Mouse (Mus musculus) ES-Bruce4 (cell line): ENCODE data around the gene Ripply2. TPM values are rescaled to one million over a fixed set of nuclear protein-coding genes. Genes with fewer than 3 reads are reported as not detected.

Source experiments
- H3K27ac ChIP-seq: 2 replicates; pipeline ENCODE4 v1.5.1; 2012; ENCODE audit warnings: low read length, inconsistent platforms; ENCODE audit not compliant: insufficient read depth
- H3K27me3 ChIP-seq: 2 replicates; pipeline ENCODE4 v1.6.1; 2012; ENCODE audit warnings: mild to moderate bottlenecking, low read length, inconsistent platforms; ENCODE audit not compliant: control insufficient read depth, poor library complexity, insufficient read depth, severe bottlenecking
- H3K36me3 ChIP-seq: 2 replicates; pipeline ENCODE4 v1.6.1; 2012; ENCODE audit warnings: inconsistent platforms, mild to moderate bottlenecking, low read length, moderate library complexity; ENCODE audit not compliant: control insufficient read depth, poor library complexity, insufficient read depth, severe bottlenecking
- H3K4me1 ChIP-seq: one replicate; pipeline ENCODE4 v1.8.1; 2011; ENCODE audit warnings: low read length; ENCODE audit not compliant: control insufficient read depth, insufficient read depth
- H3K4me3 ChIP-seq: 2 replicates; pipeline ENCODE4 v1.5.1; 2011; ENCODE audit warnings: low read depth, mild to moderate bottlenecking, low read length
- H3K9ac ChIP-seq: 2 replicates; pipeline ENCODE4 v1.6.1; 2012; ENCODE audit warnings: low read depth, mild to moderate bottlenecking, inconsistent platforms; ENCODE audit not compliant: poor library complexity, severe bottlenecking
- H3K9me3 ChIP-seq: replicated peaks from 2 replicates; pipeline ENCODE4 v1.6.1; 2012; ENCODE audit warnings: mild to moderate bottlenecking, low read length, inconsistent platforms; ENCODE audit not compliant: control insufficient read depth, poor library complexity, insufficient read depth, severe bottlenecking
- CTCF ChIP-seq: IDR thresholded peaks from one replicate; pipeline ENCODE4 v1.8.1; 2011; ENCODE audit warnings: low read depth, low read length
- EP300 ChIP-seq: IDR thresholded peaks from 2 replicates; pipeline ENCODE4 v1.6.1; 2011; ENCODE audit warnings: low read depth, low read length; ENCODE audit not compliant: insufficient read depth
- POLR2A ChIP-seq: IDR thresholded peaks from one replicate; pipeline ENCODE4 v1.8.1; 2011; ENCODE audit warnings: low read length; ENCODE audit not compliant: insufficient read depth
- polyA plus RNA-seq: library from polyadenylated mRNA; stranded (reverse); fragments of >200 nt; gene quantifications from 2 replicates; pipeline ENCODE4 v1.2.4, GENCODE M21; 2011; ENCODE audit warnings: low read depth; ENCODE audit not compliant: missing spikeins, insufficient read depth, insufficient read length

Gene Ripply2
- polyA plus RNA-seq, 1 experiment = not detected

DNA sequence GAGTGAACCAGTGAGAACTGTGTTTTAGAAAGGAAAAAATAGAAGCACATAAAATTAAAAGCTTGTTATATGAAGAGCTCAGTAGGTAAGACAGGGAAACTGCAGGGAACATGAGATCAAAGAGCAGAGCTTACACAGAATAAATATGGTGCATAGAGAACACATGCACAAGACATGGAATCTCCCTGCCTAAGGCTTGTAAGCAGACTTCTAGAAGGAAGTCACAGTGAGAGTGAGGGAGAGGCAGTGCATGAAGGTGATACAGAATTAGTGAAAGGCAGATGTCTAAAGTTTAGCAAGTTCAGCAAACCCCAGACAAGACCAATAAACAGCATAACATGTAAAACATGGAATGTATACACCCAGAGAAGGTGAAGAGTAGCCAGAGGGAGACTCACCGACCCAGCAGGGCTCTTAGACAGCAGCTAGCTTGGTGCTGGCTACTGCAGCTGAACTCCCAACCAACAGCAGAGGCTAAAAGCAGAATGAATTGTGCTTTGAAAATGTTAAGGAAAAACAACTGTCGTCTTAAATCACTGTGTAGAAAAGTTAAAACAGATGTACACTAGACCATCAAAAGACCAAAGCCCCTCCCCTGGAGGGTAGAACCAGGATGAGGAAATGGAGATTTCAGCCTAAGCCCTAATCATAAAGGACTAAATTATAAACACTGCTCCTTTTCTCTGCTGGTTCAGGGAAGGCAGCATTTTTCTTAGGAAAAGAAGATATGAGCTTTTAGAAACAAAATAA, 19.7 kb downstream of the Ripply2 start:
- TF ChIP-seq EP300 = no peak
- TF ChIP-seq POLR2A = no peak
- no peak for TF ChIP-seq CTCF
- Histone ChIP-seq H3K4me1 (no peaks in the 10 kb centered on the region), H3K4me3 (no peak overlapping the region), H3K27ac (no peak overlapping the region), H3K9ac (no peak overlapping the region), H3K36me3 (no peaks in the 10 kb centered on the region; the same call in 1 of the 2 replicates), H3K27me3 (no peaks in the 10 kb centered on the region), H3K9me3 (no peaks in the 10 kb centered on the region)

DNA sequence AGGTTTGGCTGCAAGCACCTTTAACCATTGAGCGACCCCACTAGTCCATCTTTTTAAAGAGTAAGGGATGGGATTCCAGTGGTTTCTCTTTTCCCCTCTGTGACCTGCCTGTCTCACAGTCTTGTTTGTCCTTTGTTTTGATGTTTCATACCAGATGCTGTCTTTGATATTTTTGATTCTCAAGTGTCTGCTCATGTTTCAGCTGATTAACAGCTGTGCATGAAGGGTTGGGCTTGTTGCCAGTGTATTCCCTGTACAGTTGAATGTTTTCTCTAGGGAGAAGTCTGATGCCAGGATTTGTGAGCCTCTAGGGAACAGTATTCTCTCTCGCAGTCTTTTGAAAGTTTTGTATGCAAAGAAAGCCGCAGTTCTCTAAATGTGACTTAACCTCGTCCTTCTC, 34.1 kb downstream of the Ripply2 start:
- TF ChIP-seq CTCF (no peak), EP300 (no peak)
- Histone ChIP-seq H3K27me3 (no peaks in the 10 kb centered on the region), H3K9me3 (no peaks in the 10 kb centered on the region), H3K4me3 (no peak overlapping the region), H3K27ac (no peak overlapping the region), H3K4me1 (no peaks in the 10 kb centered on the region), H3K9ac (no peak overlapping the region), H3K36me3 (no peaks in the 10 kb centered on the region)

DNA sequence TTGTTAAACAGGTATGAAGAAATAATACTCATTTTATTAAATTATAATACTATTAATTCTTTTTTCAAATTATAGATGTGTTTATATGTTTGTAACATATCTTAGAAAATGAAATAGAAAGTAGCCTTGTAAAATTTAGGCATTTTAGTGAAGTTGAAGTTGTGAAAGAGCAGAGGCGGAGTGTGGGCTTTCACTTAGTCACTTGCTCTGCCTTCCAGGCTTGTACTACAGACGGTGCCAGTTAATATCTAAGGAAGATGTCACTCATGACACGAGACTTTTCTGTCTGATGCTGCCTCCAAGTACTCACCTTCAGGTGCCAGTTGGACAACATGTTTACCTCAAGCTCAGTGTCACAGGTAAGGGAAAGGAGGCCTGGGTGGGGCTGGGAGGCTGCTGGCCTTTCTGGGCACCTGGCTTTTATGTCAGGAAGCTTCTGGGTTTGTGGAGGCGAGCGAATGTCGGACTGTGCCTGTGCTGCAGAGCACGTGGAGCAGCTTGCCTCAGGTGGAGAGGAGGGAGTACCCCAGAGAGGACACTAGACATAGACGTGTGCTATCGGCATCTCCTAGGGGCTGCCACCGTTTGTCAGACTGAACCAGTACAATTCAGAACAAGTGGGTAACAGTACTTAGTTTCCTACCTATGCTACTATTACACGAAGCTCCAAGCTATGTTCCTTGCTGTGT, 40.4 kb downstream of the Ripply2 start:
- TF ChIP-seq POLR2A (no peak), CTCF (no peak)
- Histone ChIP-seq H3K4me1 (no peaks in the 10 kb centered on the region), H3K36me3 (peaks cover 2% of the 10 kb centered on the region; the same call in 1 of the 2 replicates), H3K9me3 (no peaks in the 10 kb centered on the region), H3K27me3 (no peaks in the 10 kb centered on the region), H3K9ac (no peak overlapping the region), H3K27ac (no peak overlapping the region), H3K4me3 (no peak overlapping the region)

DNA sequence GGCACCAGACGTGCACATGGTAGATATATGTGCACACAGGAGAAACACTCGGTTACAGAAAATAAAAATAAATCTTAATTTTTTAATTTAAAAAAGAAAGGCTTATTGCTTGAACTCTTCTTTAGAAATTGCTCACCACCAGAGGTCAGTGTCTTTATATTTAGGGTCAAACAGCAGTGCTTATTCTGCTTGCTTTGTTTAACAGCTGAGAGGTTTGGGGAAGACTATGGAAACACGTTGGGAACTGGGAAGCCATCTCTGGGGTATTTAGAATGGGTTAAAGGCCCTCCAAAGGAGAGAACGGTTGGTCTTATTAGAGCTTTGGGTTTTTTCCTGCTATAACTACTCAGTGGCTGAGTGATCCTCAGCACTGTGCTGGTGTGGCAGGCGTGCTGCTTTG, 47.0 kb downstream of the Ripply2 start:
- TF ChIP-seq CTCF (no peak), EP300 (no peak), POLR2A (no peak)
- H3K36me3 ChIP-seq = no peaks in the 10 kb centered on the region; the same call in 1 of the 2 replicates
- no peaks in the 10 kb centered on the region for H3K27me3 ChIP-seq
- no peaks in the 10 kb centered on the region for H3K9me3 ChIP-seq
- no peak overlapping the region for H3K9ac ChIP-seq
- H3K4me3 ChIP-seq = no peak overlapping the region
- no peak overlapping the region for H3K27ac ChIP-seq
- H3K4me1 ChIP-seq = no peaks in the 10 kb centered on the region

DNA sequence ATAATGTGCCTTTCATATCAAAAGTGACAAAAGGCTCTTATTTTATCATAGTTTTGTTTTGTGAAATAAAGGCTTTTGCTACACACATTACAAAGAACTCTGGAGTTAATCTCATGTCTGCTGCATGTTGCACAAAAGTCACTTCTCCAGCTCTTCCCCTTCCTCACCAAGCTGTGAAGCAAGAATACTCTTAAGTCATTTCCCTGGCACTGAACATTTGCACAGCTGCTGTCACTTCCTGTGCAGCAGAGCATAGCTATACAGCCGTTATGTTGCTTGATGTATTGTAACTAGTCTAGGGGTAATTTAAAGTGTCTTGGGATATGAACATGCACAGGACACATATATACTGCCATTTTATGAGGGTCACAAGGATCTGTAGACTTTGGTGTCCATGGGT, 52.8 kb downstream of the Ripply2 start:
- H3K36me3 ChIP-seq = peaks cover 5% of the 10 kb centered on the region
- TF ChIP-seq CTCF (no peak), EP300 (no peak), POLR2A (no peak)
- no peak overlapping the region for H3K9ac ChIP-seq
- H3K27ac ChIP-seq = no peak overlapping the region
- no peak overlapping the region for H3K4me3 ChIP-seq
- peaks cover 20% of the 10 kb centered on the region for H3K9me3 ChIP-seq
- no peaks in the 10 kb centered on the region for H3K4me1 ChIP-seq
- H3K27me3 ChIP-seq = no peaks in the 10 kb centered on the region

Other genes starting within 250 kb of the Ripply2 start
- 2.9 and 4.5 TPM in 2 replicates for gene Snap91, start 134.9 kb upstream of the Ripply2 start, polyA plus RNA-seq
- 49.6 and 51.0 TPM in 2 replicates for gene Cyb5r4, start 6.5 kb downstream of the Ripply2 start, polyA plus RNA-seq
- gene Mrap2, start 128.8 kb downstream of the Ripply2 start, polyA plus RNA-seq = not detected in 2 replicates
- 10.0 and 11.3 TPM in 2 replicates for gene Cep162, start 240.0 kb downstream of the Ripply2 start, polyA plus RNA-seq